Mouse (Mus musculus) layer of hippocampus, postnatal 14 days (tissue): ENCODE measurements around the gene Scn10a. TPM values are rescaled to one million over a fixed set of nuclear protein-coding genes. Genes with fewer than 3 reads are reported as not detected.

Source experiments
- DNase-seq, 2 experiments: peaks; one replicate each; pipeline ENCODE4 v3.0.0; 2021 to 2022; ENCODE audit warnings: low spot score in 2 of 2, mixed read lengths in 1 of 2
- total RNA-seq, 2 experiments: library from RNA; stranded (reverse); gene quantifications; 2 replicates each; pipeline ENCODE4 v1.2.3; 2021

The Scn10a gene
- total RNA-seq, 2 experiments from 2014 or later: not detected

DNA sequence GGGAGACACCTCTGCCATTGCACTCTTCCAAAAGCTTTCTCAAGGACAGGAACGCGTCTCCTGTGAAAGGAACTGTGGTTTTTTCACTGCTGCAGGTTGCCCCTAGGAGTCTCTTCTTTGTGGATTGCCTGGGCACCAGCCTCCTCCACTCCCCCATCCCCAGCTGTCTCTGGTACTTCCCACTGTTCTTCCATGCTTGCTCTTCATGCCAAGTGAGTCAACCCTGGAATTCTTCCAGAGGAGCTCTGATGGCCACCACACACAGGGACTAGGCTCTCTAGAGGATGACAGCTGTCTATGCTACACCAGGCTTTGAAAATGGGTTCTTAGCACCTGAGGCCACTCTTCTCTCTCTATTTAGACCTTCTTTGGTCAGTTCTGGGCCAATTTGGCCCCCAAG is 142.1 kb downstream of the Scn10a start:
- no peak for DNase-seq

DNA sequence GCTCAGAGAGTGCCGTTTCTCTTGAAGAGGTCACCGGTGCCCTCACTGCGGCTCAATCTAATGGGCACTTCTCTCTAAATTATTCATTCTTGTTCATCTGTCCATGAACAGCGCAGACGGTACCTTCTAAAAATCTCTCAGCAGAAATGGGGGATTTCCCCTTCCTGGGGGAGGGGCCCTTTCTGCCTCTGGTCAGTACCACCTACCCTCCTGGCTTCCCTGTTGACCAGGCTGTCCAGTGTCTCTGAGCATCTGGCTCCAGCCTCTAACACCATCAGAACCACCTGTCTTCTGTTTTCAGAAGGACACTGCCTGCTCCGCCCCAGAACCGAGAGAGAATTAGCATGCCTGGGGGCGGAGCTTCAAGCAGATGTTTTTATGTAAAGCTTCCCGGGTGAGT is 143.4 kb downstream of the Scn10a start:
- no peak for DNase-seq

DNA sequence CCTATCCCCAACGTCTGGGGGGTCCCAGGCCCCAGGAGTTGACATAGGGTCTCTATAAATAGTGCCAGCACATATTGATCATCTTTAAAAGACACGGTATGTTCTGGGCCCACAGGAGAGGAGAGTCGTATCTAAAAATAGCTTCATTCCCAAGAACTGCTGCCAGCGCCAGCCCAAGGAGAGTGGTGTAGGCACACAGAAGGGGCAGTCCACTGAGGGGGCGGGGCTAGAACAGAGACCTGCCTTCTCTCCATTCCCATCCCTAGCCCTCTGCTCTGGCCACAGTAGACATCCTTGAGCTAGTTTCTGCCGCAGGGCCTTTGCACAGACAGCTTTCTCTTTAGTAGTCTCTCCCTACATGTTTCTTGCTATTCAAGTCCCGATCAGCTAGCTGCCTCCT is 144.8 kb downstream of the Scn10a start:
- no peak for DNase-seq

DNA sequence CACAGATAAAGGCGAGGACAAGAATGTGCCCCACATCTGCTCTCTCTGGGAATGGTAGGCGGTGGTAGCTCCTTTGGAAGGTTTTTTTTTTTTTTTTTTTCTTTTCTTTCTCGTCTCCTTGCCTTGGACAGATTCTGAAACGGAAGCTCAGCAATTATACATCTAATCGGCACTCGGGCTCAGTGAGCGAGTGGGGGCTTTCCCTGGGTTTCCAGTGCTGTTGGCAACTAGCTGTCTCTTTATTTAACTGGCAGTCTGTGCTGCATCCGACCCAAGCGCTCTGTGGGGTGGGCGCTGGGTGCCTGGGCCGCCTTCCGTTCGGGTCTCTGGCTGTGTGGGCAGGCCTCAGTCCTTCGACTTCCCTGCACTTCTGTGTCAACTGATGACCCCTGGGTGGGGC is 146.1 kb downstream of the Scn10a start:
- no peak for DNase-seq

DNA sequence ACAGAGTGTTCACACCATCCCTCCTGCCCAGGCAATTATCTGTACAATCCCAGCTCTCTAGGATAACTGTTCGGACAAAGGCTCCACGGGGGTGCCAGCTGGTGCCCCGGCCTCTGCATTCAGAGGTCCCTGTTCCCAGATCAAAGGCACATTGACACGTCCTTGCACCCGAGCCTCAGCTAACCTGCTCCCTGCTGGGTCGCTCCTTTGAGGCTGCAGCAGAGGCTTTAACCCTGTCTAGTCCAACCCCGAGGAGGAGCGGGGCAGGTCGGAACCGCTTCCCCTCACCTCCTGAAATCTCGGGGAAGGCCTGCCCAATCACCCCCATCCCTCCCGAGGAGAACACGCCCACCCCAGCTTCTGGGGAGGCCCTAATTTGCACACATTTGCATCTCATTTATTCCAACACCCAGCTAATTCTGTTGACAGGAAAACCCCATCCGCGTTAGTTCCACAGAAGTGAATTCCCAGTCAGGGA is 147.7 kb downstream of the Scn10a start:
- DNase-seq: no peak

DNA sequence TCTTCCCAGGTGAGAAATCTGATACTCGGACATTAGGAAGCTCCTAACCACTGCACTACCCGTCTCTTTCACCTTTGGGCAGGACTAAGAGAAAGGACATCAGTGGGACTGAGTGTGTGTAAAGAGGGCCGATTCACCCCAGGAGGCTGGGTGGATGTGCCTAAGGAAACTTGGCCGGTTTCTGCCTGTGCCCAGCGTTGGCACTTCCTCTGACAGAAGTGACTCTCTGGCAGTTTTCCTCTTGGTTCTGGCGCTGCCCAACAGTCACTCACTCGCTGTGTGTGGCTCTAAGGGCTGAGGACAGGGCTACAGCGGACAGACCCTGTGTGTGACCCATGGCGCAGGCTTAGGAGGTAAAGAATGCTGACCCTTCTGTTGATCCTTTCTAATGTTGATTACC is 148.5 kb downstream of the Scn10a start:
- DNase-seq: peak in 1 of 2 experiments; percentile 37

DNA sequence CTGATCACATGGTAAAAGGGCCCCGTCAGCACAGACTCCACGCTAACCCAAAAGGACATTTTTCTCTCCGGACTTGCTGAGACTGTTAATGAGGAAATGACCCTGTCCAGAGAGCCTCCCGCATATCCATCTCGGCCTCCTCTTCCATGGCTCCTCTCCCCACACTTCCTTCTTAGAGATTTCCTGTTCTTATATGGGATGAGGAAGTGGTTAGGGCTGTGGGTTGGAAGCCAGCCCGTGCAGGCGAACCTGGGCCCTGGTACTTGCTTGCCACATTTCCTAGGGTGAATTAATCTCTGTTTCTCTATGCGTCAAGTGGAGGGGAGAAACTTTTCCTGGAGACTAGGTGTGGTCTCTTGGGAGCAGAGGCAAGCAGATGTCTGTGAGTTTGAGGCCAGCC is 150.4 kb downstream of the Scn10a start:
- DNase-seq: no peak

DNA sequence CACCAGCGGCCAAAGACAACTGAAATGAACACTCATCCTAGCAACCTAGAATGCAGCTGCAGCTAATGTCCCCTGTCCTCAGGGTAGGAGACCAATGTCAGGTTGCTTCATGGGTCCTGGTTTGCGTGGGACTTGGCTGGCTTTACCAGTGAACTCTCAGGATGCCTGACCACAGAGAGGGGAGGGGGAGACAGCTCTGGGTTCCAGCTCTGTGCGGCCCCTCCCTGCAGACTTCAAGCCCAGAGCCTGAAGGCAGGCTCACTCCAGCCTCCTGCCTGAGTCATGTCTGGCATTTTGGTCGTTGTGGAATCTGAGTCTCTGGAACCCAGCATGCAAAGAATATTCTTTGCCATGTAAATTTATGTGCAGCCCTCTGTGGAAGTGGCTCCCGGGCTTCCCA is 151.3 kb downstream of the Scn10a start:
- DNase-seq: no peak

DNA sequence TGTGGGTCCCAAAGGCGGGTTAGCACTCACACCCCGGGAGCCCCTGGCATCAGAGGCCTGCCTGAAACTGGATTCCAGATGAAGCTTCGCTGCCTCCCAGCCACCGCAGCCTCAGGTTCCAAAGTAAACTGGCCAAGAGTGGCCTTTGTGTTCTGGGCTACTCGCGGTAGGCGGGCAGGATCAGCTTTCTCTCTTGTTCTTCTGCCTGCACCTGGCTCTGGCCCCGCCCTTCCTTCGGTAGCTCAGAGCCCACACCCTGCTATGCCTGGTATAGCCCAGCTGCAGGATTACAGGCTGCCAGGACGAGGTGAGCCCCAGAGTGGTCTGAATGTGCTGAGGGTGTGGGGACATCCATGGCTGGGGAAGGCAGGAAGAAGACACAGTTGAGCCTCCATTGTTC is 152.9 kb downstream of the Scn10a start:
- no peak for DNase-seq

DNA sequence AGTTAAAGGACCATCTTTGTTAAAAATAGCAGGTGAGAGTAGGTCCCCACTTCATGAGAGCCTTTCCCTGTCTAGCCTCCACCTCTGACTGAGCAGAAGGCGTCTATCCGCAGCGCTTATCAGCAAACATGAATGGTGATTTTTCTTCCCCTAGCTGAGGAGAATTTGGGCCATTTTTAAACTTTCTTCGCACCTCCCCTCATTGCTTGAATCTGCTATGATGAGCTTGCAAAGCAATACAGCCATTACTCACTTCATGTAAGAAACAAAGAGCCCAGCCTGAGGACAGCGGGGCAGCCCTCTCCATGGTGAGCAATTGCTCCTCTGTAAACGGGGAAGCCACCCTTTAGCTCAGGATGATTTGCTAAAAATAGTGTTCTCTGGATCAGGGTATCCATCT is 154.3 kb downstream of the Scn10a start:
- DNase-seq: no peak

DNA sequence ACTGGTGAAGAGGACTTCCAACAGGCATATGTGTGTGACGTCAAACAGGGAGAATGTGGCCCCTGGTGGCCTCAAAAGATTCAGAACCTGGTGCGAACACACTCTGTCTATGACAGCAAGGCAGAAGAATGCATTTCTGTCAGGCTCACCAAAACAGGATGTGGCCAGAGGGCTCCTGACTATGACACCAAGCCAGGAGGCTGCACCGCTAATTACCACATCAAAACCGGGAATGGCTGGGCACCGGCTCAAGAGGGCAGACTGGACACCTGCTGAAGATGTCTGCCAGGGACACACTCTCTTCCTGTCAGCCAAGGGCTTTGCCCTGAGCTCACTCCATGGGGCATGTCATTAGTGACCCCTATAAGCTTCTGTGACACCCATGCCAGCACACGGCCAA is 155.5 kb downstream of the Scn10a start:
- DNase-seq: no peak

DNA sequence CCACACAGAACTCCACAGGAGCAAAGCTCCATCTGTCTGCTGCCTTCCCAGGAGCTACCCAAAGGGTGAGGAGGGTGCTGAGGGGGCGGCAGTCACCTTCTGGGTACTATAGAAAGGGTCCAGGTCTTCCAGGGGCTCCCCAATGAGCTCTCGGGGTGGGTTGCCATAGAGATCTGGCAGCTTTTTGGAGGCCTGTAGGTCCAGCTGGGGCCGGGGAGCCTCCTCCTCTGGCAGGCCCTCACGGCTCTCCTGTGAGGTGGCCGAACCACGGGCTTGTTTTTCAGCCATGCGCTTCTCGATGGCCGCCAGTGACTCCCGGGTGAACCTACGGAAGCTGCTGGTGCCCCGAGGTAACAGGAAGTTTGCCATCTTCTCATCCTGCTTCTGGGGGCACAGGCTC is 156.9 kb downstream of the Scn10a start:
- DNase-seq: no peak

DNA sequence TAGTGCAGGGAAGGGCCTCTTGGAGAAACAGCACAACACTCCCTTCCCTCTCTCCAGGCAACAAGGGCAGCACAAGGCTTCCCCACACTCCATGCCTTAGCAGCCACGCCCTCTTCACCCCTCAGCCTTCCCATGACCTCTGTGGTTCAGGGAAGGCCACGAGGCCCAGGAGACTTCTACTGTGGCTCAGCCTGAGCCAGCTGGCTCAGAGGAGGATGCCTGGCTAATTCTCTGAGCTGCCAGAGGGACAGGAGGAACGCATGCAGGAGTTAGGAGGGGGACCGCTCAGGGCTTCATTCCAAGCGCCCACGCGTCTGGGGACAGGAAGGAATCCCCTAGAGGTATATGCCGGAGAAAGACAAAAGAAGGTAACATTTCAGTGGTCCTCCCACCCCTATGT is 157.4 kb downstream of the Scn10a start:
- no peak for DNase-seq

DNA sequence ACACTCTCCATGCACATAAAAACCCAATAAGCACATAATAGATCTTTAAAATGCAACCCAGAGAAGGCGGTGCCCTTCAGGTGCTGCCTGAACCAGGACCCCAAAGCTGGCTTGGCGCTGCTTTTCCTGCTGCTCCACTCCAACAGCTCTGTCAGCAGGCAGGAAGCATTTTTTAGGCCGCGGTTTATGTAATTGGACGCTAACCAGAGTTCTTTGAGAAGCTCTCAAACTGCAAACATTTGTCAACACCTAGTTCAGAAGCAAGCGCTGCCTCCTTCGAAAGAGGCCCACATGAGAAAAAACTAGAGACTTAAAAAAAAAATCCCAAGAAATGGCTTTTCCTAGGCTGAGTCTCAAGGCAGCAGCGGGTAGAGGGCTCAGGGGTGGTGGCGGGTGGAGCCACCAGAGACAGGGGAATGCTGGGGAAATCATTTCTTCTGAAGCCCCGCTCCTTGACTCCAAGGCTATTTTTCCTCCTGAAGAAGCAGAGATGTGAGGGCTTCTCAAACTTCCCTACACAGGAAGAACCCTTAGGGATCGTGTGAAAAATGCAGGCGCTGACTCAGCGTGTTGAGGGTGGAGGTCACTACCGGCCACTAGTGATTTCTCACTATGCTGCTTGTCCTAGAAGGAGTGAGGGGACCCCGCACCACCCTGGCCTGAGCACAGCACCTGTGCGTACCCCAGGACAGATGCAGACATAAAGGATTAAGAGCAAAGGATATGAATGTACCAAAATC is 159.4 kb downstream of the Scn10a start:
- DNase-seq: no peak

Other genes with a start within 250 kb of the Scn10a start
- 1 to 10 TPM; 1.0 to 1.2 TPM for gene Scn5a, start 140.3 kb downstream of the Scn10a start, total RNA-seq
- under 1 TPM; 0.05 to 0.07 TPM for gene Scn11a, start 106.1 kb upstream of the Scn10a start, total RNA-seq
- 10 to 100 TPM; 63.1 to 65.8 TPM for gene Wdr48, start 175.6 kb upstream of the Scn10a start, total RNA-seq
- gene Gorasp1, start 218.2 kb upstream of the Scn10a start, total RNA-seq: 10 to 100 TPM; 33.2 to 34.1 TPM
- gene Ttc21a, start 218.3 kb upstream of the Scn10a start, total RNA-seq: 1 to 10 TPM; 1.1 to 2.6 TPM